Mouse (Mus musculus) cortical plate, adult 2 months (tissue): ENCODE measurements around the gene Osbpl5. TPM values are rescaled to one million over a fixed set of nuclear protein-coding genes. Genes with fewer than 3 reads are reported as not detected.
A peak's percentile ranks its signal among the peaks of the same experiment; 100 is the strongest.
"Not testable (repeated sequence)": the region's sequence is repeated elsewhere in the genome, so short reads cannot be mapped to it uniquely, and the experiment has no call there.

Experiments used
- H3K27ac ChIP-seq: fragments of 200-500 bp; 2 replicates; pipeline ENCODE4 v1.5.1; 2012; ENCODE audit warnings: low read length, control low read depth, inconsistent platforms; ENCODE audit not compliant: insufficient read depth
- H3K4me1 ChIP-seq: fragments of 200-500 bp; 2 replicates; pipeline ENCODE4 v1.6.1; 2011; ENCODE audit warnings: low read length; ENCODE audit not compliant: control insufficient read depth, insufficient read depth
- H3K4me3 ChIP-seq: fragments of 200-500 bp; 2 replicates; pipeline ENCODE4 v1.5.1; 2011; ENCODE audit warnings: mild to moderate bottlenecking, low read length, control low read depth; ENCODE audit not compliant: insufficient read depth
- CTCF ChIP-seq: fragments of 200-500 bp; IDR thresholded peaks from 2 replicates; pipeline ENCODE4 v1.5.1; 2011; ENCODE audit warnings: mild to moderate bottlenecking, control low read depth, low read length; ENCODE audit not compliant: insufficient read depth; ENCODE audit errors: extremely low read depth
- POLR2A ChIP-seq: fragments of 200-500 bp; IDR thresholded peaks from 2 replicates; pipeline ENCODE4 v1.6.1; 2011; ENCODE audit warnings: mild to moderate bottlenecking, low read length, control low read depth; ENCODE audit not compliant: insufficient read depth; ENCODE audit errors: extremely low read depth
- polyA plus RNA-seq: library from polyadenylated mRNA; depleted of rRNA; stranded (reverse); fragments of >200 nt; gene quantifications from 2 replicates; pipeline ENCODE4 v1.2.3, GENCODE M21; 2012; rRNA removed

The Osbpl5 gene
- polyA plus RNA-seq, 1 experiment = 37.4 TPM

- H3K4me3 ChIP-seq = no peak overlapping the region
- no peaks in the 10 kb centered on the region for H3K4me1 ChIP-seq
- no peak overlapping the region for H3K27ac ChIP-seq
- TF ChIP-seq POLR2A (no peak), CTCF (no peak)
Measured at GRCm38 (mm10) chr7:143663470-143663869, 93.3 kb downstream of the Osbpl5 start.

GRCm38 (mm10) chr7:143660797-143661196 lies 96.0 kb downstream of the Osbpl5 start:
- Histone ChIP-seq H3K27ac (no peak overlapping the region), H3K4me3 (no peak overlapping the region), H3K4me1 (no peaks in the 10 kb centered on the region)
- TF ChIP-seq CTCF = no peak
- TF ChIP-seq POLR2A = no peak

DNA sequence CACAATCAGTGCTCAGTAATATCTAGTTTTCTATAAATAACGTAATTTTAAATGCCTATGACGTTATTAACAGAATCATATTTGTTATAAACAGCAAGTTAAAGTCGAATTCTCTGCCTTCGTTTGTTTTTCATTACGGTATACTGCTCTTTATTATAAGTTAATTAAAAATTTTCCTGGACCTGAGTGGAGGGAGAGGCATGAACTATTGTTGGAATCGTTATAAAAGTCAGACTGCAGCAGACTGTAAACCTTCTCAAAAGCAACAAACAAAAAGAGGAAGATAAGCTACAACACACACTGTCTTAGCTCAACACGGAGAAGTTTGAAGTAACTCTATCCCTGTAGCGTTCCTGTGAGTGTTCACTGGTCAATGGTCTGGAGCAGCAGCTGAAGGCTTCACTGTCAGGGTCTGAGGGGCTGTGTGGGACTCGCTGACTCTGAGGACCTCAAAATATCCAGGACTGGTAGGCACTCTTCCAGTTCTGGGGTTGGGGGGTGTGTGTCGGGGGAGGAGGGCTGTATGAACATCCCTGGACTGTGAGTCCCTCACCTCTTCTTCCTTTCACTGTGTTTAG lies 106.9 kb downstream of the Osbpl5 start:
- H3K4me1 ChIP-seq = not testable (repeated sequence)
- peak overlapping the region; percentile 43; the same call in 1 of the 2 replicates for H3K4me3 ChIP-seq

DNA sequence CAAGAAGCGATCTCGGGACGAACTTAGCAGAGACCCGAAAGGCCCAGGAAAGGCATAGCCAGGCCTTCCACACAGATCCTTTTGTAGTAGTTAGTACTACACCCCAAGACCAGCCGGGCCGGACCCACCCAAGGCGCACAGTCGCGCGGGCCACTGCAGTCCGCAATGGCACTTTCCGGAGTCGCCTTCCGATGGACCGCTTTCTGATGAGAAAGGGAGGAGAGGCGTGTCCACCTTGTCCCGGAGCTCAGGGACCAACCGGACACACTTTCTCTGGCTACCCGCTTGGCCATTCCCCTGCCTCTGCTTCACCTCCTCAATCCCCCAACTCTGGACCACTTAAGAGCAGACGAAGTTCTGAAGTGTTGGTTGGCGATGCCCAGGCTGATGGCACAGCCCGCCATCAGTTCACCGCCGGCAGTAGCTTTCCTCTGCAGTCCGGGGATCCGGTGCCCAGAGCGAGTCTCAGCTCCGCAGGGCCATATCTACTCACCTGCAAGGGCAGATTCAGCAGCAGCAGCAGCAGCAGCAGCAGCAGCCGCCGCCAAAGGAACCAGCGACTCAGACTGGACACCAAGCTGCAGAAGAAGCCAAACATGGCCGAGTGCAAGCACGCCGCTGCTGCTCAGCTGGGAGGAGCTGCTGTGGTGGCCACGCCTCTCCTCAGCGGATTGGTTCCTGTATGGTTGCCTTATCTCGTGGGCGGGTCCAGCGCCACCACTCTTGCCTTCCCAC lies 107.6 kb downstream of the Osbpl5 start, which contains the start of gene Tnfrsf22:
Gene Tnfrsf22, minus strand, starts transcription at position 628 of the 735 bp plus-strand sequence.
- H3K4me3 ChIP-seq = peak within 1 kb of the TSS; percentile 43
- no peak for TF ChIP-seq CTCF
- peak; percentile 30; the same call in 1 of the 2 replicates for TF ChIP-seq POLR2A
- no peak within 1 kb of the TSS for H3K27ac ChIP-seq
- H3K4me1 ChIP-seq = no peaks in the 10 kb centered on the region

More for the DNA sequence above, 106.9 kb downstream of the Osbpl5 start:
- not testable (repeated sequence) for H3K27ac ChIP-seq

DNA sequence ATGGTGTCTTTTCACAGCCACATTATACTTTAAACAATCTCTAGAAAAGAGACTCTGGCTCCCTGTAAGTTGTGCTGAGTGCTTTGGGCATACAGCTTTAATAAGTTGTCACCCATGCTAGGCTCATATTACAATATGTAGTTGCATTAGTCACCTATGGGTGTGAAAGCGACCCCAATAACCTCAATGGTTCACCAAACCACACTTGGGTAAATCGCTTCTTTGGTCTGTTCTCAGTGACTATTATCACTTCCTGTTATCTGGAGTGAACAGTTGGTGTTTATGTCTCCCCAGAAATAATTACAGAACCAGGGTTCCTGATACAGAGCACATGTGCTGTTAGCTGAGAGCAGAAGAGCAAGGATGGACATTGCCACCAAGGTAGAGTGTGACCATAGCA lies 112.8 kb downstream of the Osbpl5 start:
- not testable (repeated sequence) for H3K4me3 ChIP-seq, H3K27ac ChIP-seq, H3K4me1 ChIP-seq

Other genes starting within 250 kb of the Osbpl5 start
- gene Nap1l4, start 207.9 kb downstream of the Osbpl5 start, polyA plus RNA-seq = 130 TPM in 2 replicates
- gene Cars, start 156.9 kb downstream of the Osbpl5 start, polyA plus RNA-seq = 48.3 and 49.8 TPM in 2 replicates
- 0.08 and 0.10 TPM in 2 replicates for gene Tnfrsf26, start 128.3 kb downstream of the Osbpl5 start, polyA plus RNA-seq
- 2.0 and 2.9 TPM in 2 replicates for gene Tnfrsf22, start 107.3 kb downstream of the Osbpl5 start, polyA plus RNA-seq
- gene Tnfrsf23, start 71.1 kb downstream of the Osbpl5 start, polyA plus RNA-seq = 2.5 and 3.0 TPM in 2 replicates
- not detected in 2 replicates for gene Mrgprg, start 10.0 kb upstream of the Osbpl5 start, polyA plus RNA-seq
- 5.3 and 5.7 TPM in 2 replicates for gene Mrgpre, start 27.5 kb upstream of the Osbpl5 start, polyA plus RNA-seq
- gene Nadsyn1, start 65.9 kb upstream of the Osbpl5 start, polyA plus RNA-seq = 8.8 and 10.6 TPM in 2 replicates
- 62.6 and 64.5 TPM in 2 replicates for gene Dhcr7, start 66.2 kb upstream of the Osbpl5 start, polyA plus RNA-seq
- gene Gm498, start 109.9 kb upstream of the Osbpl5 start, polyA plus RNA-seq = not detected in 2 replicates
- gene Shank2, start 244.9 kb upstream of the Osbpl5 start, polyA plus RNA-seq = 69.7 and 71.0 TPM in 2 replicates